Mouse (Mus musculus) hindbrain, embryonic 15.5 days (tissue): ENCODE data around the gene Gm10310. TPM values are rescaled to one million over a fixed set of nuclear protein-coding genes. Genes with fewer than 3 reads are reported as not detected.
"Not testable (repeated sequence)": the region's sequence is repeated elsewhere in the genome, so short reads cannot be mapped to it uniquely, and the experiment has no call there.

ENCODE experiments used
- ATAC-seq: fragments of 200-750 bp; cut with Nextera tagmentation; 2 replicates; pipeline ENCODE4 v1.8.0; 2017; ENCODE audit warnings: low read depth, moderate number of reproducible peaks, moderate TSS enrichment; ENCODE audit not compliant: low FRiP score
- H3K27ac ChIP-seq: fragments of 300-500 bp; sonication (generic); replicated peaks from 2 replicates; pipeline ENCODE4 v1.5.1; 2015; ENCODE audit warnings: mild to moderate bottlenecking, inconsistent platforms
- H3K27me3 ChIP-seq: fragments of 300-500 bp; sonication (generic); 2 replicates; pipeline ENCODE4 v1.6.1; 2015; ENCODE audit warnings: control low read depth, inconsistent platforms
- H3K36me3 ChIP-seq: fragments of 300-500 bp; sonication (generic); 2 replicates; pipeline ENCODE4 v1.6.1; 2015; ENCODE audit warnings: control low read depth, inconsistent platforms
- H3K4me1 ChIP-seq: fragments of 300-500 bp; sonication (generic); replicated peaks from 2 replicates; pipeline ENCODE4 v1.6.1; 2015; ENCODE audit warnings: control low read depth, inconsistent platforms
- H3K4me2 ChIP-seq: fragments of 300-500 bp; sonication (generic); 2 replicates; pipeline ENCODE4 v1.6.1; 2015; ENCODE audit warnings: moderate library complexity, mild to moderate bottlenecking, inconsistent platforms
- H3K4me3 ChIP-seq: fragments of 300-500 bp; sonication (generic); 2 replicates; pipeline ENCODE4 v1.5.1; 2015; ENCODE audit warnings: mild to moderate bottlenecking, inconsistent platforms
- H3K9ac ChIP-seq: fragments of 300-500 bp; sonication (generic); 2 replicates; pipeline ENCODE4 v1.6.1; 2015; ENCODE audit warnings: inconsistent platforms
- H3K9me3 ChIP-seq: fragments of 300-500 bp; sonication (generic); 2 replicates; pipeline ENCODE4 v1.6.1; 2016; ENCODE audit warnings: control low read depth, inconsistent platforms
- WGBS: fragments of 180-500 bp; shearing (Covaris S2); methylation state at CpG from one replicate; pipeline ENCODE4 v1.1.7; 2015; 5-methylcytosine and 5-hydroxymethylcytosine counted together
- polyA plus RNA-seq: library from polyadenylated mRNA; unstranded; fragments of >200 nt; fragmentation: Nextera tagmentation; extraction: Ambion mirVana; gene quantifications from 2 replicates; pipeline ENCODE4 v1.2.1, GENCODE M21; 2015

Gm10310 gene
- polyA plus RNA-seq, result not detected in 2 replicates

DNA sequence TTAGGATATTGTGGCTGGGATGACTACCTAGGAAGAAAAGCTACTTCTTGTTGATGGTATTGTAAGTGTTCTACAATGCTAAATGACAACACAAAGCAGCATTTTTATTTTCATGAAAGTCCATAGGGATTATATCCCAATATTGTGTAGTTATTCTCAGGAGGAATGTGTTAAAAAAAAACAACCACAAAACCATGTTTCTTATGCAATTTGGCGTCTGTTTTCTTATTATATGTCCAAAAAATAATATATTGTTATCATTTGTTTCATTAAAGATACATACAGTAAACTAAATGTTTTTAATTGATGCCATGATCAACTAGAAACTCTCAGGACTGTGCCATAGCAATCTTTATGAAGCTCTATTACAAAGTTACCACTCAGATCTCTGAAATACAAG is at the start of gene Gm10310:
TSS of gene Gm10310 (minus strand) at position 101 of the 400 bp plus-strand sequence.
- not testable (repeated sequence) for H3K4me2 ChIP-seq, H3K4me1 ChIP-seq, H3K27me3 ChIP-seq, H3K9me3 ChIP-seq, H3K9ac ChIP-seq, H3K36me3 ChIP-seq, H3K27ac ChIP-seq, H3K4me3 ChIP-seq, ATAC-seq
- WGBS, result no CpG with 5 or more reads among the region's 1 CpGs

DNA sequence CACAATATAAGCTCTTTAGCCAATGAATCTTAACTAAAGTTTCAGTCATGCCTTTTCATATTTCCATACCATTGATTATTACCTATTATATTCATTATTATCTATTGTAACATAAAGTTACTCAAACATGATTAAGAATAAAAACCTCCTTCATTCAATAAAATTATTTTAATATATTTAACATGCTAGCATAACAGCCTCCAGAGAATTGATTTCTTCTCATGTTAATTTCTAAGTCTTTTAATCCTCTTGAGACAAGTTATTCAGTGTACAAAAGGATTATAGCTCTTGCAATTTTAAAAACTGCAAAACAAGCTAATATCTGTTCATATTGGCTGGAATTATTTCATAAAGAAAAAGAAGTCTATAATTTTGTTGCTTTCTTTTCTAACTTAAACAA is 45.2 kb upstream of the Gm10310 start, which contains the start of gene Olfr821:
TSS of gene Olfr821 (plus strand) at position 301 of the 400 bp plus-strand sequence.
- no peak within 1 kb of the TSS for H3K4me2 ChIP-seq
- no peak within 1 kb of the TSS for H3K4me3 ChIP-seq
- no peaks in the 10 kb centered on the region for H3K27me3 ChIP-seq
- H3K27ac ChIP-seq, result no peak within 1 kb of the TSS
- H3K9ac ChIP-seq, result no peak within 1 kb of the TSS
- no peaks in the 10 kb centered on the region for H3K36me3 ChIP-seq
- ATAC-seq, result no peak
- no peaks in the 10 kb centered on the region for H3K4me1 ChIP-seq
- no peaks in the 10 kb centered on the region for H3K9me3 ChIP-seq

DNA sequence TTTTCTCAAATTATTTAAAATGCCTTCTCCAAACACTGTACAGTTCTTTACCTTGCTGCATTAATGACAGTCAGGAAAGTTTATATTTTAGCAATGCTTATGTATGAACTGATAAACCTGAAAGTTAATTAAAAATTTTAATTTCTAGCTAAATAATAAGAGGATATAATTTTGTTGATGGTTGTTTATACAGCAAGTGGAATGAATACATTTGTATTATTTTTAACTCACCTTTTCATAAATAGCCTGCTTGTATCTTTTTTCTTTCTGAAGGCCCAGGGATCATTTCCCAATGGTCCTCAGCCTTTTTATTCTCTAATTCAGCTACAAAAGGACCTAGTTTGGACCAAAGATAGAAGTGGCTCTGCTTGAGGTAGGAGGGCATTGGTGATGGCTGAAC is 27.5 kb upstream of the Gm10310 start, which contains the start of gene Olfr820:
TSS of gene Olfr820 (plus strand) at position 301 of the 400 bp plus-strand sequence.
- H3K9me3 ChIP-seq, result no peaks in the 10 kb centered on the region
- no peak within 1 kb of the TSS for H3K27ac ChIP-seq
- ATAC-seq, result no peak
- H3K4me2 ChIP-seq, result no peak within 1 kb of the TSS
- no peak within 1 kb of the TSS for H3K9ac ChIP-seq
- no peaks in the 10 kb centered on the region for H3K36me3 ChIP-seq
- no peaks in the 10 kb centered on the region for H3K4me1 ChIP-seq
- H3K27me3 ChIP-seq, result no peaks in the 10 kb centered on the region
- no peak within 1 kb of the TSS for H3K4me3 ChIP-seq

DNA sequence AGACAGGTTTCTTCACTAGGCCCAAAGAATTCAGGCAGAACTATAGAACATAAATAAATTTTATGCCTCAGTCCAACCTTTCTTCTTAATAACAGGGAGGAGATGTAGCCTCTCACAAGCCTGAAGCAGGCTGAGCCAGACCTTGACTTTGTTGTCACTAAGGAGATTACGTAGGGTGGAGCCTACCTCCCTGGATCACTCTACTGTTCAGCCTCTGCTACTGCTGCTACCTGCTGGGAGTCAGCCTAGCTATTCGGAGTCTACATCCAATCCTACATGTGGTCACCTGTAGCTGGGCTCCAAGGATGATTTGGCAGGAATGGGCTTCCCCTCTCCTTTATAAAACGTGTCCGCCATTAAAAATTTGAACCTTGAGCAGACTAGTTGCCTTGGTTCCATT is 20.5 kb upstream of the Gm10310 start:
- not testable (repeated sequence) for H3K4me2 ChIP-seq, H3K9ac ChIP-seq, H3K27ac ChIP-seq, ATAC-seq, H3K4me3 ChIP-seq, H3K27me3 ChIP-seq, H3K4me1 ChIP-seq, H3K36me3 ChIP-seq, H3K9me3 ChIP-seq
- 90% methylated on average over 4 of the region's 4 CpGs for WGBS

DNA sequence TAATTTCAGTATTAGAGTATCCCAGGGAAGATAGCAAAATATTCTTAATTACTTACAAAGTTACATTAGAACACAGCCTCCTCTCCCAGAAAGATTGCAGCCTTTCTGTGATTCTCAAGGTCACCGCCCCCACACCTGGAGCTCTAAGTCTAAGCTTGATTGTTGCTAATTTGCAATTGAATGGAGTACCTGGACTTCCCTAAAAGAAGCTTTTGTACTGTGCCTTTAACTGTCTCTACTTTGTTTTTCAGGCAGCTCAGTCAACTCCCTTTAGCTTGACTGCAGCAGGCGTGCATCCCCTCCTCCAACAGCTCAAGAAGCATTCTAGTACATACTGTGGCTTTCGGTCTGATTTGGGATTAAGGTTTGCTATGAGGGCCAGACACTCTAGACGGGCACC is 19.2 kb upstream of the Gm10310 start:
- not testable (repeated sequence) for H3K4me2 ChIP-seq, H3K4me1 ChIP-seq, H3K27ac ChIP-seq, H3K27me3 ChIP-seq, H3K4me3 ChIP-seq, H3K9me3 ChIP-seq, ATAC-seq, H3K9ac ChIP-seq, H3K36me3 ChIP-seq
- whole genome bisulfite sequencing, result 86% methylated on average over 4 of the region's 4 CpGs

DNA sequence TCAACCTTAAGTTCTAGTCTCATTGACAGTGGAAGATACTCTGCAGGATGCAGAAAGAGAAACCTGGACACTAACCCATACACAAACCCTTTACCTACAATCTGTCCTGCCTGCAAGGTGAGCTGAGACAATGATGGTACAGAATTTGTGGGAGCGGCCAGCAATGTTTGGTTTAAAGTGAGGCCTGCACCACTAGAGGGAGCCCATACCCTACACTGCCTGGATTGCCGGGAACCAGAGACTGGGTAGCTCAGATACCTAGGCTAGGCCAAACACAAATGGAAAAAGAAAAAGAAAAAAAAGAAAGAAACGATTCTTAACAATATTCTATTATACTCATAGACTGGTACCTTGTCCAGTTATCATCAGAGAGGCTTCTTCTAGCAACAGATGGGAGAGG is 3.0 kb downstream of the Gm10310 start:
- not testable (repeated sequence) for ATAC-seq, H3K4me2 ChIP-seq, H3K9ac ChIP-seq, H3K4me1 ChIP-seq, H3K36me3 ChIP-seq, H3K27ac ChIP-seq, H3K4me3 ChIP-seq, H3K9me3 ChIP-seq, H3K27me3 ChIP-seq
- WGBS, result no CpG with 5 or more reads among the region's 3 CpGs

DNA sequence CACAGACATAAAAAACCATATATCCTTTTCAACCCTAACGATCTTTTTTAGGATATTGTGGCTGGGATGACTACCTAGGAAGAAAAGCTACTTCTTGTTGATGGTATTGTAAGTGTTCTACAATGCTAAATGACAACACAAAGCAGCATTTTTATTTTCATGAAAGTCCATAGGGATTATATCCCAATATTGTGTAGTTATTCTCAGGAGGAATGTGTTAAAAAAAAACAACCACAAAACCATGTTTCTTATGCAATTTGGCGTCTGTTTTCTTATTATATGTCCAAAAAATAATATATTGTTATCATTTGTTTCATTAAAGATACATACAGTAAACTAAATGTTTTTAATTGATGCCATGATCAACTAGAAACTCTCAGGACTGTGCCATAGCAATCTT is 8.8 kb downstream of the Gm10310 start, which contains the start of gene Olfr247:
TSS of gene Olfr247 (minus strand) at position 101 of the 400 bp plus-strand sequence.
- no CpG with 5 or more reads among the region's 2 CpGs for WGBS
- H3K4me2 ChIP-seq, H3K36me3 ChIP-seq, H3K9me3 ChIP-seq, H3K9ac ChIP-seq, ATAC-seq, H3K27ac ChIP-seq, H3K27me3 ChIP-seq, H3K4me1 ChIP-seq, H3K4me3 ChIP-seq: not testable (repeated sequence)

DNA sequence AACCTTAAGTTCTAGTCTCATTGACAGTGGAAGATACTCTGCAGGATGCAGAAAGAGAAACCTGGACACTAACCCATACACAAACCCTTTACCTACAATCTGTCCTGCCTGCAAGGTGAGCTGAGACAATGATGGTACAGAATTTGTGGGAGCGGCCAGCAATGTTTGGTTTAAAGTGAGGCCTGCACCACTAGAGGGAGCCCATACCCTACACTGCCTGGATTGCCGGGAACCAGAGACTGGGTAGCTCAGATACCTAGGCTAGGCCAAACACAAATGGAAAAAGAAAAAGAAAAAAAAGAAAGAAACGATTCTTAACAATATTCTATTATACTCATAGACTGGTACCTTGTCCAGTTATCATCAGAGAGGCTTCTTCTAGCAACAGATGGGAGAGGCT is 11.9 kb downstream of the Gm10310 start:
- not testable (repeated sequence) for H3K9me3 ChIP-seq, H3K4me3 ChIP-seq, H3K36me3 ChIP-seq, H3K4me2 ChIP-seq, ATAC-seq, H3K9ac ChIP-seq, H3K27me3 ChIP-seq, H3K4me1 ChIP-seq, H3K27ac ChIP-seq
- WGBS, result no CpG with 5 or more reads among the region's 3 CpGs

DNA sequence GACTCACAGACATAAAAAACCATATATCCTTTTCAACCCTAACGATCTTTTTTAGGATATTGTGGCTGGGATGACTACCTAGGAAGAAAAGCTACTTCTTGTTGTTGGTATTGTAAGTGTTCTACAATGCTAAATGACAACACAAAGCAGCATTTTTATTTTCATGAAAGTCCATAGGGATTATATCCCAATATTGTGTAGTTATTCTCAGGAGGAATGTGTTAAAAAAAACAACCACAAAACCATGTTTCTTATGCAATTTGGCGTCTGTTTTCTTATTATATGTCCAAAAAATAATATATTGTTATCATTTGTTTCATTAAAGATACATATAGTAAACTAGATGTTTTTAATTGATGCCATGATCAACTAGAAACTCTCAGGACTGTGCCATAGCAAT is 17.7 kb downstream of the Gm10310 start, which contains the start of gene Olfr819:
TSS of gene Olfr819 (minus strand) at position 101 of the 400 bp plus-strand sequence.
- 89% methylated on average over 2 of the region's 2 CpGs for whole genome bisulfite sequencing
- not testable (repeated sequence) for H3K4me1 ChIP-seq, H3K4me3 ChIP-seq, H3K27ac ChIP-seq, H3K9me3 ChIP-seq, H3K36me3 ChIP-seq, H3K4me2 ChIP-seq, H3K9ac ChIP-seq, ATAC-seq, H3K27me3 ChIP-seq

DNA sequence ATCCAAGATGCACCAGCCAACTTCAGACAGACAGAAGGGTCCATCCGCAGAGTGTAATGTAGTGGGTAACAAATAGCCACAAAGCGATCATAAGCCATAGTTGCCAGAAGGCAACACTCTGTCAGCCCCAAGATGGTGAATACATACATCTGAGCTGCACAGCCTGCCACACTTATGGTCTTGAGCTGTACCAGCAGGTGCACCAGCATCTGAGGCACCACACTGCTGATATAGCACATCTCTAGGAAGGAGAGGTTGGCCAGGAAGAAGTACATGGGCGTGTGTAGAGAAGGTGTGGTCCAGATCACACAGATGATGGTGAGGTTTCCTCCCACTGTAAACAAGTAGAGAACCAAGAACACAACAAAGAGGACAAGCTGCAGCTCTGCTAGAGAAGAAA is 18.6 kb downstream of the Gm10310 start:
- not testable (repeated sequence) for H3K27me3 ChIP-seq, H3K9me3 ChIP-seq, H3K9ac ChIP-seq, ATAC-seq, H3K27ac ChIP-seq, H3K4me1 ChIP-seq, H3K4me3 ChIP-seq, H3K36me3 ChIP-seq, H3K4me2 ChIP-seq
- 96% methylated on average over 2 of the region's 3 CpGs for WGBS

DNA sequence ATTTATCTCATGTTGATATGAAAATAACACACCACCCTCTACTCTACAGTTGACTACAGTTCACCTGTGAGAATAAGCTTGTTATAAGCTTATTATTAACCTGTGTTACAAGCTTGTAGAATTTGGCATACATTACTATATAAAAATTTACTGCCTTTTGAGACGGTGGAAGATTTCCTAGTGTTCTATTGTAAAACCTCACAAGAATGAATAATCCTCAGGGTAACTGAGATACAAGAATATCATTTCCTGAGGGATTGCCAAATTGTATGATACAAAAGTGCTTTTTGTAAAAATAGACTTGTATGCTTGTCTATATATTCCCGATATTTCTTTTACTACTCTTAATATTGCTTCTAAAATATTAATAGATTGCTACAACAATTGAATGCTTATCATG is 35.9 kb downstream of the Gm10310 start, which contains the start of gene Olfr818:
TSS of gene Olfr818 (minus strand) at position 101 of the 400 bp plus-strand sequence.
- Histone ChIP-seq H3K9me3 (no peaks in the 10 kb centered on the region), H3K4me1 (no peaks in the 10 kb centered on the region), H3K36me3 (no peaks in the 10 kb centered on the region), H3K4me3 (no peak within 1 kb of the TSS), H3K9ac (no peak within 1 kb of the TSS), H3K27me3 (no peaks in the 10 kb centered on the region), H3K4me2 (no peak within 1 kb of the TSS), H3K27ac (no peak within 1 kb of the TSS)
- WGBS, result 93% methylated on average over 2 of the region's 2 CpGs
- ATAC-seq, result no peak
